Mouse (Mus musculus) neural tube, embryonic 12.5 days (tissue): ENCODE data around the gene Gngt2. TPM values are rescaled to one million over a fixed set of nuclear protein-coding genes. Genes with fewer than 3 reads are reported as not detected.

Experiments
- ATAC-seq: fragments of 200-750 bp; cut with Nextera tagmentation; 2 replicates; pipeline ENCODE4 v1.8.0; 2017; ENCODE audit warnings: low read depth, mild to moderate bottlenecking, moderate TSS enrichment, moderate library complexity; ENCODE audit not compliant: low FRiP score
- H3K27ac ChIP-seq: fragments of 300-500 bp; sonication (generic); 2 replicates; pipeline ENCODE4 v1.5.1; 2016
- H3K27me3 ChIP-seq: fragments of 300-500 bp; sonication (generic); replicated peaks from 2 replicates; pipeline ENCODE4 v1.6.1; 2016; ENCODE audit warnings: mild to moderate bottlenecking
- H3K36me3 ChIP-seq: fragments of 300-500 bp; sonication (generic); 2 replicates; pipeline ENCODE4 v1.6.1; 2016; ENCODE audit warnings: mild to moderate bottlenecking
- H3K4me1 ChIP-seq: fragments of 300-500 bp; sonication (generic); 2 replicates; pipeline ENCODE4 v1.6.1; 2016
- H3K4me2 ChIP-seq: fragments of 300-500 bp; sonication (generic); replicated peaks from 2 replicates; pipeline ENCODE4 v1.6.1; 2016; ENCODE audit warnings: mild to moderate bottlenecking
- H3K4me3 ChIP-seq: fragments of 300-500 bp; sonication (generic); 2 replicates; pipeline ENCODE4 v1.5.1; 2016
- H3K9ac ChIP-seq: fragments of 300-500 bp; sonication (generic); 2 replicates; pipeline ENCODE4 v1.6.1; 2016; ENCODE audit warnings: mild to moderate bottlenecking
- H3K9me3 ChIP-seq: fragments of 300-500 bp; sonication (generic); 2 replicates; pipeline ENCODE4 v1.6.1; 2016; ENCODE audit warnings: mild to moderate bottlenecking
- WGBS: fragments of 180-500 bp; shearing (Covaris S2); methylation state at CpG from one replicate; pipeline ENCODE4 v1.1.7; 2016; 5-methylcytosine and 5-hydroxymethylcytosine counted together
- polyA plus RNA-seq: library from polyadenylated mRNA; unstranded; fragments of >200 nt; fragmentation: Nextera tagmentation; extraction: Ambion mirVana; gene quantifications from 2 replicates; pipeline ENCODE4 v1.2.1, GENCODE M21; 2016

Gene Gngt2
- polyA plus RNA-seq, 1 experiment from 2014 or later, result 5.3 TPM

DNA sequence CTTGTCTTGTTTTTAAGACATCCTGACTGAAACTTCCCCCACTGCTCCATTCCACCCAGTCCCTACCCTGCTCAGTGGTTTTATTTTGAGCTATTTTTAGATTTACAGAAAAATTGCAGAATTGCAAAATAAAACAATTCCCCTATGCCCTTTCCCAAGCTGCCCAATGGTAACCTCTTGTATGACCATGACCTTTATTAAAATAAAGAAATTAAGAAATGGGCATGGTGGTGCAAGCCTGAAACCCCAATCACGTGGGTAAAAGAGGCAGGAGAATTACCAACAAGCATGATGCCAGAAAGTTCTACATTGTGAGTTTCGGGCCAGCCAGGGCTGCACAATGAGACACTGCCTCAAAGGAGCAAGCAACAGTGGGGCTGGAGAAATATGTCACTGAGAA, 13.9 kb downstream of the Gngt2 start:
- no peaks in the 10 kb centered on the region for H3K9me3 ChIP-seq
- H3K4me3 ChIP-seq, result no peak overlapping the region
- no peak overlapping the region for H3K9ac ChIP-seq
- no peaks in the 10 kb centered on the region for H3K36me3 ChIP-seq
- H3K27me3 ChIP-seq, result no peaks in the 10 kb centered on the region
- ATAC-seq, result no peak
- H3K4me2 ChIP-seq, result no peak overlapping the region
- WGBS, result 74% methylated on average over 2 of the region's 2 CpGs
- H3K4me1 ChIP-seq, result no peaks in the 10 kb centered on the region
- H3K27ac ChIP-seq, result no peak overlapping the region

DNA sequence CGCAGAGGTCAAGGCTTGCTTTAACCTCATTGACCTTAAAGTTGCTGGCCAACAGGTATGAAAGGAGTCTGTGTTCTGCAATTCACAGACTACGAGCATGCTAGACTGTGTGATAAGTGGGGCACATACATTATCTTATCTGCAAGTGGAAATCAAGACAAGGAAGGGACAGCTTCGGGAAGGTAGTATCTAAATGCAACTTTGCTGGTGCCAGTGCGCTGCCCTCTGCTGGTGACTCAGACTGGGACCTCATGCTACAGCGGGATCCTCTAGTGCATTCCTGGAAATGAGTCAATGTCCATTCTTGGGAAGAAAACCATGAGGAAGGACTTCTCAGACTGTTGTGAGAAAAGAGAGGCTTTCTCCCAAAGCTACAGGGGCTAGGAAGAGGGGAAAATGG, 16.7 kb downstream of the Gngt2 start:
- 0 out of 2 replicates have a peak, but pooled peaks cover 8% of the 10 kb centered on the region for H3K4me1 ChIP-seq
- no peak overlapping the region for H3K9ac ChIP-seq
- H3K27me3 ChIP-seq, result no peaks in the 10 kb centered on the region
- no peak overlapping the region for H3K27ac ChIP-seq
- no peak overlapping the region for H3K4me3 ChIP-seq
- no peaks in the 10 kb centered on the region for H3K9me3 ChIP-seq
- no peak overlapping the region for H3K4me2 ChIP-seq
- no peak for ATAC-seq
- H3K36me3 ChIP-seq, result no peaks in the 10 kb centered on the region
- 58% methylated on average over 5 of the region's 5 CpGs for WGBS

DNA sequence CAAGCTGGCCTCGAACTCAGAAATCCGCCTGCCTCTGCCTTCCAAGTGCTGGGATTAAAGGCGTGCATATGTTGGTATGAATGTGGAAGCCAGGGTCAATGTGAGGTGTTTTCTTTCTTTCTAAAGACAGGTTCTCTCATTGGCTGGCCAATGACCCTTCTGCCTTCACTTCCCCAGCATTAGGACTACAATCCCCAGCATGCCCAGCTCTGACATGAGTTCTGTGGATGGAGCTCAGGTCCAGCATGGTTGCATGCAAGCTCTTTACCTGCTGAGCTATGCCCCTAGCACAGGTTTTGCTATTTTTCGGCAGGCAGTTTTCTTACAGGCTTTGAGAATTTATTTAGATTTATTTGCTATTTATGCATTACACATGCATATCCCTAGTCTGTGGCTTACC, 20.3 kb downstream of the Gngt2 start:
- H3K36me3 ChIP-seq, result no peaks in the 10 kb centered on the region
- no peak overlapping the region for H3K4me3 ChIP-seq
- no peak overlapping the region for H3K9ac ChIP-seq
- H3K9me3 ChIP-seq, result no peaks in the 10 kb centered on the region
- peak overlapping the region; percentile 73 for H3K4me2 ChIP-seq
- WGBS, result 81% methylated on average over 4 of the region's 4 CpGs
- peaks cover 18% of the 10 kb centered on the region for H3K4me1 ChIP-seq
- no peaks in the 10 kb centered on the region for H3K27me3 ChIP-seq
- H3K27ac ChIP-seq, result no peak overlapping the region
- no peak for ATAC-seq

DNA sequence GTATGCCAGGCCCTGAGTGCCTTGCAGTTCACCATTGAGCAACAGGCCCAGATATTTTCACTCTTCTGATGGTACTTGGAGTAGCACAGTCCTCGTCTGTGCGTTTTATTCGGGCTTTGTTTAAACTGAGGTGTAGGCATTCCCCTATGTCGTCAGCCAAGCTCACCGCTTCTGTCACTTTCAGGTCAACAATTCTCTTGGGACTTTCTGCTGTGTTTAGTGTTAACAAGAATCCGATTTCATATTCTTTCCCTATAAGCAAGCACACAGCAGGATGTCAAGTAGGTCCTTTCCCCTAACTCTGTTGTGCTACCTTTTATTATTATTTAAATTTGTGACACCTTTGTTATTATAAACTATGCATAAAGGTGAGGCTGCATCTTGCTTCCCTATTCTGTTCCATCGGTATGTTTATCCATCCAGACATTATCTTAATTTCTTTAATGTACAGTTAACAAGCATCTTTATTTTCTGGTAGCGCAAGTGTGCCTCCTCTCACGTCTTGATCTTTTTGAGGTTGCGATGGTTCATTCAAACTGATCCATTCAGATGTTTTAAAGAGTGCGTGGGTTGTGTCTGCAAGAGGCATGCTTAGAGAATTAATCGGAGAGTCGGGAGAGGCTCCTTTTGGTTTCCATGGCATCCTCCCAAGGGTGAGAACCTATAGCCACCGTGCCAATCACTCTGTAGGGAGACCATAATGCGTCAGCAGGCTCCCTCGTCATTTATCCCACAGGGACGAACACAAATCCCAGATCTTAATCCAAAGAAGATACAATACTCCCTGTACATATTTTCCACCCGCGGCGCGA, 20.9 kb downstream of the Gngt2 start:
- peak overlapping the region; percentile 73 for H3K4me2 ChIP-seq
- H3K27ac ChIP-seq, result no peak overlapping the region
- peak overlapping the region; percentile 65 for H3K4me3 ChIP-seq
- peaks cover 18% of the 10 kb centered on the region for H3K4me1 ChIP-seq
- no peaks in the 10 kb centered on the region for H3K9me3 ChIP-seq
- peak overlapping the region; percentile 59 for H3K9ac ChIP-seq
- WGBS, result 19% methylated on average over 21 of the region's 21 CpGs
- no peaks in the 10 kb centered on the region for H3K27me3 ChIP-seq
- no peaks in the 10 kb centered on the region for H3K36me3 ChIP-seq
- ATAC-seq, result no peak

DNA sequence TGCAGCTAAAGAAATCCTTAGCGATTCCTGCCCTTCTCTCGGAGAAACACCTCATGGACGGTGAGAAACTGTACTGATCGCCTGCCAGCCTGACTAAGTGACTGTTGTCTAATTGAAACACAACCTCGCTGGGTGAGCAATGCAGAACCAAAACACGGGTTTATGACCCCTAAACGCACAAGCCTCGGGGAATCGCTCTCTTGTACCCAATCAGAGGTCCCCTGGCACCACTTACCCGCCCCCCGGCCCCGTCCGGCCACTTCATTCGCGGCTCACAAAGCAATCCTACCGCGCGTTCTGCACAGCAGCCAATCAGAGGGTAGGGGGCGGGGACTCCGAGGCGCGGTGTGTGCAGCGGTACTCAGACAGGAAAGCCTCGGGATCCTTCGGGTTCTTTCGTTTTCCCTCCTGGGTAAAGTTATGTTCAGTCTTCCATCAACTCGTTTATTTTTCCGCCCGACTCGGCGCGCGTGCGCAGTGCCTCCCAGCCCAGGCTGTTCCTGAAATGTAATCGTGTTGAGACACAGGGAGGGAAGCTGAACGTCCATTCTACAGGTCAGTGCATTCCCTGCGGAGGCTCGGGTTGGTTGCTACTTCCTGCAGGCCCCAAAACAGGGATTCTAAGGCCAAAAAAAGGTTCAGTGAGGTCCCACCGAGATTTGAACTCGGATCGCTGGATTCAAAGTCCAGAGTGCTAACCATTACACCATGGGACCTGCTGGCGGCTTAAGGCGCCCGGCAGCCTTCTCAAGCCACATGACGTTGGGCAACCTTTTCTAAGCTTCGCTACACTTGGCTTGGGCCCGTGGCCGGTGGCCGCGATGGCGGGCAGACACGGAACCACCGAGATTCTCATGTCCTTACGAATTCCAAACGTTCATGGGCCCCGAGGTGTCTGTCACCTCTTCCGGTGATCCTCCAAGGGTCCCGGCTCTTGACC, 21.8 kb downstream of the Gngt2 start:
- Histone ChIP-seq H3K27ac (peak overlapping the region; percentile 72), H3K9me3 (no peaks in the 10 kb centered on the region), H3K9ac (peak overlapping the region; percentile 59), H3K36me3 (no peaks in the 10 kb centered on the region), H3K4me2 (peak overlapping the region; percentile 73), H3K4me1 (peaks cover 18% of the 10 kb centered on the region), H3K4me3 (peak overlapping the region; percentile 65), H3K27me3 (no peaks in the 10 kb centered on the region)
- ATAC-seq, result peak; percentile 98
- under 1% methylated on average over 58 of the region's 58 CpGs for WGBS

DNA sequence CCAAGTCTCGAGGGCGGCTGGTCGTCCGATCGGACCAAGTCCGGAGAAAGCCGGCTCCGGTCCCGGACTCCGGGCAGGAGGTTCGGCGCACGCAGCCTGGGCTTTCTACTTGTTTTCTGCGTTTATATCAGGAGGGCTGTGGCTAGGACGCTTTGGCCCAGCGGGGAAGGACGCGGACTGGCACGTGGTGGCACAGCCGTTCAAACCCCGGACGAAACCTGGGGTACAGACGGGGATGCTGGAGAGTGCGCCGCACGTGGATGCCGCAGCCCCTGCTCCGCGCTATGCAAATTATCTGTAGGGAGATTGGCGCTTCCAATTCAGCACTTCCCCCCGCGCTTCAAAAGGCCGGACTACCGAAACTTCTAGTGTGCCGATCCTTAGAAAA, 22.4 kb downstream of the Gngt2 start:
- Histone ChIP-seq H3K4me3 (peak overlapping the region; percentile 65), H3K27ac (no peak overlapping the region; the same call in 1 of the 2 replicates), H3K4me1 (peaks cover 18% of the 10 kb centered on the region), H3K36me3 (no peaks in the 10 kb centered on the region), H3K27me3 (no peaks in the 10 kb centered on the region), H3K4me2 (peak overlapping the region; percentile 73), H3K9ac (peak overlapping the region; percentile 38), H3K9me3 (no peaks in the 10 kb centered on the region)
- under 1% methylated on average over 35 of the region's 35 CpGs for WGBS
- peak; percentile 71 for ATAC-seq

DNA sequence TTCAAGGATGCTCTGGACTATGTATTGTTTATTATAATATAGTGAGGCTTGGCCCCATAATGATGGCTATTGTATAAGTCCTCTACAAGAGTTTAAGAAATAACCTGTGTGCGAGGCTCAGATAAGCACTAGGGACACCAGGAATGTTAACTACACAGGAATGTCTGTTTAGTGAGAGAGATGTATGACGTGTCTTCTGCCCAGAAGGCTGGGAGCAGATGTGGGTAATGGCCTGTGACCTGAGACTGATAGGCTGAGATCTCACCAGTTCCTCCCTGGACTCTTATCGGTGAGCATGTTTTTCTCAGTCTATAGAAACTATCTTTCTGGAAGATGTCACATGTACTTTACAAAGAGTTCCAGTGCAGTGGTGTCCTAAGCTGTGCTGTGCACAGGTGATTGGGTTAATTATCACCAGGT, 23.1 kb downstream of the Gngt2 start:
- ATAC-seq, result no peak
- Histone ChIP-seq H3K4me1 (peaks cover 18% of the 10 kb centered on the region), H3K9ac (no peak overlapping the region), H3K9me3 (no peaks in the 10 kb centered on the region), H3K4me3 (peak overlapping the region; percentile 65), H3K4me2 (peak overlapping the region; percentile 73), H3K36me3 (no peaks in the 10 kb centered on the region), H3K27ac (no peak overlapping the region), H3K27me3 (no peaks in the 10 kb centered on the region)
- 36% methylated on average over 3 of the region's 3 CpGs for WGBS

DNA sequence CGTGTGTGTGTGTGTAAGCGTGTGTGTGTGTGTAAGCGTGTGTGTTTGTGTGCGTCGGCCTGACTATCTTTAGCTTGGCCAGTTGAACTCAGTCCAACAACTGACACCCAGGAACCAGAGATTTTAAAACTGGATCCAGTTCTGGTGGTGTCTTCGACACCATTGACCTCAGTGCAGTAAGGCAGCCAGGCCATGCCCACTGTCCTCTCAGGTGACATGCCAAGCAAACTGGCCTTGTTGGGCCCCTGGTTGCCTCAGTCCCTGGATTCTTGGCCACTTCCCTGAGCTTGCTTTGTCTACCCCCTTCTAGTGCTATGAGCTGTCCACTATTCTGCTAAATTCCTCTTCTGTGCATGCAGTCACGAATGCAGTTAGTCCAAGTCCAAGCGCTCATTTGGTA, 24.4 kb downstream of the Gngt2 start:
- peaks cover 18% of the 10 kb centered on the region for H3K4me1 ChIP-seq
- no peaks in the 10 kb centered on the region for H3K9me3 ChIP-seq
- WGBS, result 96% methylated on average over 8 of the region's 8 CpGs

DNA sequence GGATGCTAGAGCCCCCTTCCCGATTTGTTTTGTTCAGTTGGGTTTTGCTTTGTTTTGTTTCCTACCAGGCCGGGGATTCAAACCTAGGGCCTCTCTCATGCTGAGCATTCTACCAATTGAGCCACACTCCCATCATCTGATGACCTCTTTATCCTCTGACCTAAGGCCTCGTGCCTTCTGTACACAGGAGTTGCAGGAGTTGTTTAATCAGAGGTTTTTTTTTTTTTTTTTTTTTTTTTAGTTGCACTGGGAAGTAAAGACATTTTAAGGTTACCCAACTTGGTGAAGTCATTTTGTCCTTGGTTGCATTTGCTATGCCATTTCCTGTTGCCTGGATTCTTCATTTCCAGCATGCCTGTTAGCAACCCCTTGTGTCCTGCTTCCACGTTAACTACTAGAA, 32.4 kb downstream of the Gngt2 start:
- no peak overlapping the region for H3K9ac ChIP-seq
- H3K36me3 ChIP-seq, result no peaks in the 10 kb centered on the region
- no peaks in the 10 kb centered on the region for H3K27me3 ChIP-seq
- no peaks in the 10 kb centered on the region for H3K4me1 ChIP-seq
- H3K27ac ChIP-seq, result no peak overlapping the region
- H3K4me3 ChIP-seq, result no peak overlapping the region
- no peak for ATAC-seq
- H3K4me2 ChIP-seq, result no peak overlapping the region
- 77% methylated on average over 4 of the region's 4 CpGs for WGBS
- no peaks in the 10 kb centered on the region for H3K9me3 ChIP-seq

More for the DNA sequence above, 24.4 kb downstream of the Gngt2 start:
- Histone ChIP-seq H3K27ac (no peak overlapping the region), H3K4me2 (no peak overlapping the region), H3K9ac (no peak overlapping the region), H3K36me3 (no peaks in the 10 kb centered on the region), H3K27me3 (no peaks in the 10 kb centered on the region), H3K4me3 (no peak overlapping the region)
- ATAC-seq, result no peak

DNA sequence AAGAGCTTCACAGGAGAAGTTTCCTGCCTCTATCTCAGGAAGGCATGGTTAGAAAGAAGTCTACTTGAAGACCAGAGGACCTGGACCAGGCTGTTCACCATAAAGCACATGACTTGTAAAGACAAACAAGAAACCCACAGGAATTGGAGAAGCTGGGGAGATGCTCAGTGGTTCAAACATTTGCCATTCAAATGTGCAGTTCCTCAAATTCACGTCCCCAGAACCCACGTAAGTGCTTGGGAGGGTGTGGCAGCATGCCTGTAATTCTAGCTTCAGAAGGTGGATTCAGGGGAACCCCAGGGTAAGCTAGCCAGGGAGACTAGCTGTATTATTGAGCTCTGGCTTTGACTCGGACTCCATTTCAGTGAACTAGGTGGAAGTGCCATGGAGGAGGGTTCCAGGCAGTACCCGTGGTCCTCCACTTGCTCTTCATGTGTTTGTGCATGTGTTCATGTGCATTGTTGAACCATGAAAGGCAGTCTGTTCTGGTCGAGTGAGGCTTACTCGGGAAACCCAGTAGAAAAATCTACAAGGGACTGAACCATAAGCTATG, 33.0 kb downstream of the Gngt2 start:
- Histone ChIP-seq H3K27ac (no peak overlapping the region), H3K27me3 (no peaks in the 10 kb centered on the region), H3K4me1 (no peaks in the 10 kb centered on the region), H3K36me3 (no peaks in the 10 kb centered on the region), H3K9ac (no peak overlapping the region), H3K4me3 (no peak overlapping the region), H3K4me2 (no peak overlapping the region), H3K9me3 (no peaks in the 10 kb centered on the region)
- ATAC-seq, result no peak
- 77% methylated on average over 6 of the region's 6 CpGs for WGBS

DNA sequence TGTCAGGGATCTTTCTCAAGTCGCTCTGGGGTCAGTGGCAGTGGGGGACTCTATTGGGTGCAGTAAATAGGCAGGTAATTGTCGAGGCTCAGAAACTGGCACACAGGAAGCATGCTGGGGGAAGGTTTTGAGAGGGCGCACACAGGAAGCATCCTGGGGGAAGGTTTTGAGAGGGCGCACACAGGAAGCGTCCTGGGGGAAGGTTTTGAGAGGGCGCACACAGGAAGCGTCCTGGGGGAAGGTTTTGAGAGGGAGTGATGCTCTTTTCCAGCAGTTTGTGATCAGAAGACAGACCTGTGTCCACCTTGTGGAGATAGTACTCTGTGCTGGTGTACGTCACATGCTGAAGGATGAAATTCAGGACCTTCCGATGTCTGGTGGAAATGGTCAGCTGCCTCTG, 38.8 kb downstream of the Gngt2 start:
- no peak overlapping the region for H3K27ac ChIP-seq
- H3K4me2 ChIP-seq, result peak overlapping the region; percentile 32
- H3K9me3 ChIP-seq, result no peaks in the 10 kb centered on the region
- no peak for ATAC-seq
- H3K9ac ChIP-seq, result no peak overlapping the region
- H3K4me1 ChIP-seq, result no peaks in the 10 kb centered on the region
- 28% methylated on average over 9 of the region's 9 CpGs for whole genome bisulfite sequencing
- no peaks in the 10 kb centered on the region for H3K27me3 ChIP-seq
- no peak overlapping the region for H3K4me3 ChIP-seq
- H3K36me3 ChIP-seq, result no peaks in the 10 kb centered on the region

DNA sequence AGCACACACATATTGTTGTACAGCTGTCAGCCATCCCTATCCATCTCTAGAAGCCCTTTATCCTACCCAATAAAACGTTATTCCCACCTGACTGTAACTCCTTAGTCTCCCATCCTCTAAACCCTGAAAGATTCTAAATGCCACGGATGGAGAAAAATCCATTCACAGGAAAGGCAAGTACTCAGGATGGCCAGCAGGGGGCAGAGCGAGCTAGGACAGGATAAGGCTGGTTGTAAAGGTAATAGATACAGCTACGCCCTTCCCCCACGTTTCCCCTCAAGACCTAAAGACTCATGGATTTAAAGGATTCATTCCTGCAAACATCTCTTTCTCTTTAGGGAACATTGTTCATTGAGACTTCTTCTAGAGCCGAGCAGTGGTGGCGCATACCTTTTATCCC, 39.3 kb downstream of the Gngt2 start:
- H3K9ac ChIP-seq, result no peak overlapping the region
- no peak overlapping the region for H3K27ac ChIP-seq
- H3K4me2 ChIP-seq, result peak overlapping the region; percentile 32; the same call in 1 of the 2 replicates
- no peaks in the 10 kb centered on the region for H3K9me3 ChIP-seq
- no peaks in the 10 kb centered on the region for H3K4me1 ChIP-seq
- H3K36me3 ChIP-seq, result no peaks in the 10 kb centered on the region
- H3K4me3 ChIP-seq, result no peak overlapping the region
- WGBS, result 26% methylated on average over 7 of the region's 7 CpGs
- H3K27me3 ChIP-seq, result no peaks in the 10 kb centered on the region
- ATAC-seq, result no peak
